Mouse (Mus musculus): ENCODE data around the gene Cdc42se2. TPM values are rescaled to one million over a fixed set of nuclear protein-coding genes. Genes with fewer than 3 reads are reported as not detected.
A peak's percentile ranks its signal among the peaks of the same experiment; 100 is the strongest.

Cdc42se2 gene
- polyA plus RNA-seq, 1 experiment from 2014 or later, result 56.3 TPM

DNA sequence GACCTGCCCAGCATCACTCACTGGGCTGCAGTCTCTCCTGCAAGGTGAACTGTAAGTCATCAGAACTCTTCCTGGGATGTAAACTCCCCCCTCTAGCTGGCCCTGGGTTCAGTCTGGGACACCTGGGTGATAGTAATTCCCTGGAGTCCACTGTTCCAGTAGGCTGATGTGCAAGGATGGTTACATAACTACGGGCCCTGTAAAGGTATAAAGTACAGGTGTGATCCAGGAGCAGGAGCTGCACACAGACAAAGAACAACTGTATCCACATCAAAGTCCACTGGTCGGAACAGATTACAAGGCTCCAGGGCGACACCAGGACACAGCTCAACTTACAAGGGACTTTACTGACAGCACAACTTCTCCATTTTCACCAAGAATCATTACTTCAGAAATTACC is 23.6 kb upstream of the Cdc42se2 start:
- no peak overlapping the region for H3K9ac ChIP-seq (replicated peaks; ENCODE audit: low read depth)
- WGBS, result 68% methylated on average over 3 of the region's 3 CpGs

DNA sequence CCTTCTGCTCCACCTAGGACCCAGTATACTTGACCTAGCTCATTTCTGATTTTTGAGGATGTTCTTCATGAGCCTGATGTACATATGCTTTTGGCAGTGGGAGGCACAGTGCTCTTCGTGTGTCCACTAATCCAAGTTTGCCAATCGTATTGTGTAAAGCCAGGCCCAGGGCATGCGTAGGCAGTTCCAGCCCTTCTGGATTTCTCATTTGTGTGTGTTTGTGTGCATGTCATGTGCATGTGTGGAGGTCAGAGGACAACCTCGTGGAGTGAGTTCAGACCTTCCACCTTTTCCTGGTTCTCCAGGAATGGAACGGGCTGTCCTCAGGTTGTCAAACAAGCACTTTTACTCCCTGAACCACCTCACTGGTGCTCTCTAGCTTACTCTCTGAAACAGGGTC is 22.1 kb upstream of the Cdc42se2 start:
- Histone ChIP-seq H3K4me3 (ENCODE audit: low read depth, low read length) (no peak overlapping the region), H3K27ac (ENCODE audit: low read length) (no peak overlapping the region), H3K9me3 (ENCODE audit: low read length) (no peaks in the 10 kb centered on the region), H3K9ac (replicated peaks; ENCODE audit: low read depth) (no peak overlapping the region), H3K27me3 (replicated peaks; ENCODE audit: insufficient read depth, low read length) (no peaks in the 10 kb centered on the region), H3K4me2 (replicated peaks; ENCODE audit: low read depth, low read length) (no peak overlapping the region), H3K4me1 (ENCODE audit: insufficient read depth, low read depth, low read length) (no peaks in the 10 kb centered on the region), H3K36me3 (ENCODE audit: insufficient read depth, low read length) (no peaks in the 10 kb centered on the region)
- DNase-seq (ENCODE audit: low spot score) (no peak), ATAC-seq (no peak)
- TF ChIP-seq CTCF (IDR thresholded peaks at IDR 0.05) (no peak), EP300 (IDR thresholded peaks at IDR 0.05) (no peak)
- 66% methylated on average over 5 of the region's 5 CpGs for WGBS

More for the DNA sequence above, 23.6 kb upstream of the Cdc42se2 start:
- ATAC-seq, result no peak
- Histone ChIP-seq H3K27me3 (replicated peaks; ENCODE audit: insufficient read depth, low read length) (no peaks in the 10 kb centered on the region), H3K36me3 (ENCODE audit: insufficient read depth, low read length) (no peaks in the 10 kb centered on the region), H3K27ac (ENCODE audit: low read length) (no peak overlapping the region), H3K9me3 (ENCODE audit: low read length) (no peaks in the 10 kb centered on the region), H3K4me3 (ENCODE audit: low read depth, low read length) (no peak overlapping the region), H3K4me2 (replicated peaks; ENCODE audit: low read depth, low read length) (no peak overlapping the region), H3K4me1 (ENCODE audit: insufficient read depth, low read depth, low read length) (no peaks in the 10 kb centered on the region)
- DNase-seq (ENCODE audit: low spot score), result no peak
- TF ChIP-seq EP300 (IDR thresholded peaks at IDR 0.05) (no peak), CTCF (IDR thresholded peaks at IDR 0.05) (no peak)

GRCm38 (mm10) chr11:54808177-54808576 is 20.7 kb upstream of the Cdc42se2 start:
- Histone ChIP-seq H3K27me3 (replicated peaks; ENCODE audit: insufficient read depth, low read length) (no peaks in the 10 kb centered on the region), H3K27ac (ENCODE audit: low read length) (no peak overlapping the region), H3K4me1 (ENCODE audit: insufficient read depth, low read depth, low read length) (no peaks in the 10 kb centered on the region), H3K9me3 (ENCODE audit: low read length) (no peaks in the 10 kb centered on the region), H3K4me2 (replicated peaks; ENCODE audit: low read depth, low read length) (no peak overlapping the region), H3K4me3 (ENCODE audit: low read depth, low read length) (no peak overlapping the region), H3K9ac (replicated peaks; ENCODE audit: low read depth) (no peak overlapping the region), H3K36me3 (ENCODE audit: insufficient read depth, low read length) (no peaks in the 10 kb centered on the region)
- 74% methylated on average over 4 of the region's 4 CpGs for WGBS
- TF ChIP-seq EP300 (IDR thresholded peaks at IDR 0.05), result no peak
- TF ChIP-seq CTCF (IDR thresholded peaks at IDR 0.05), result no peak
- DNase-seq (ENCODE audit: low spot score) (no peak), ATAC-seq (no peak)

DNA sequence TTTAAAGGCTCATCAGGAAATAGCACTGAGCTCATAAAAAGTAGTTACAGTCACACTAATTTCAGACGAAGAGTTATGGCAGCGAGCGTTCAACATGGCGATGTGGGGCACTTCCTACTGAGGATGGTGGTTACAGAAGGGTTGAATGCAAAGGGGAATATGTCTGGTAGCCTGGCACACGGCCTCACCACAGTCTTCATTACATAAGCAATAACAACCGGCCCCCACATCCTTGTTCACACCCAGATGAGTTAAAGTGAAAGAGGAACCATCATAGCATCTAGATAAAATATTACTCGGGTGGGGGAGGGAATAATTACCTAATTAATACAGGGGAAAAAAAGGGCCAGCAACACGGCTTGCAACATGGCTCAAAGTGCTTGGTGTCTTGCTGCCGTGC is 20.2 kb upstream of the Cdc42se2 start:
- H3K4me3 ChIP-seq (ENCODE audit: low read depth, low read length), result no peak overlapping the region
- H3K27me3 ChIP-seq (replicated peaks; ENCODE audit: insufficient read depth, low read length), result no peaks in the 10 kb centered on the region
- H3K4me2 ChIP-seq (replicated peaks; ENCODE audit: low read depth, low read length), result no peak overlapping the region
- DNase-seq (ENCODE audit: low spot score) (peak; percentile 31), ATAC-seq (0 out of 2 replicates have a peak, but pooled peaks have one; percentile 17)
- no peak overlapping the region for H3K27ac ChIP-seq (ENCODE audit: low read length)
- no peaks in the 10 kb centered on the region for H3K36me3 ChIP-seq (ENCODE audit: insufficient read depth, low read length)
- H3K9ac ChIP-seq (replicated peaks; ENCODE audit: low read depth), result no peak overlapping the region
- no peak for TF ChIP-seq EP300 (IDR thresholded peaks at IDR 0.05)
- no peak for TF ChIP-seq CTCF (IDR thresholded peaks at IDR 0.05)
- no peaks in the 10 kb centered on the region for H3K9me3 ChIP-seq (ENCODE audit: low read length)
- no peaks in the 10 kb centered on the region for H3K4me1 ChIP-seq (ENCODE audit: insufficient read depth, low read depth, low read length)
- 73% methylated on average over 9 of the region's 9 CpGs for WGBS

DNA sequence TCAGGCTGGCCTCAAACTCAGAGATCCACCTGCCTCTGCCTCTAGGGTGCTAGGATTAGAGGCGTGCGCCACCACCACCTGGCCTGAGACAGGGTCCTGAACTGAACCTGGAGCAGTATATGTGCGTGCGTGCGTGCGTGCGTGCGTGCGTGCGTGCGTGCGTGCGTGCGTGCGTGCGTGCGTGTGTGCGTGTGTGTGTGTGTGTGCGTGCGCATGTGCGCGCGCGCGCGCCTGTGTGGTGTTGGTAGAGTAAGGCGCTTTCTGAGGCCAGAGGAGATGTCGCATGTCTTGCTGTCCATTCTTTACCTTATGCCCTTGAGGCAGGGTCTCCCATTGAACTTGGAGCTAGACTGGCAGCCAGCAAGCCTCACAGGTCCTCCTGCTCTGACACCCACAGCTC is 19.4 kb upstream of the Cdc42se2 start:
- no peaks in the 10 kb centered on the region for H3K9me3 ChIP-seq (ENCODE audit: low read length)
- WGBS, result 82% methylated on average over 24 of the region's 28 CpGs
- no peaks in the 10 kb centered on the region for H3K27me3 ChIP-seq (replicated peaks; ENCODE audit: insufficient read depth, low read length)
- H3K4me2 ChIP-seq (replicated peaks; ENCODE audit: low read depth, low read length), result no peak overlapping the region
- no peak overlapping the region for H3K9ac ChIP-seq (replicated peaks; ENCODE audit: low read depth)
- no peak for ATAC-seq
- no peak for TF ChIP-seq EP300 (IDR thresholded peaks at IDR 0.05)
- TF ChIP-seq CTCF (IDR thresholded peaks at IDR 0.05), result no peak
- no peaks in the 10 kb centered on the region for H3K36me3 ChIP-seq (ENCODE audit: insufficient read depth, low read length)
- no peak overlapping the region for H3K4me3 ChIP-seq (ENCODE audit: low read depth, low read length)
- H3K4me1 ChIP-seq (ENCODE audit: insufficient read depth, low read depth, low read length), result no peaks in the 10 kb centered on the region
- H3K27ac ChIP-seq (ENCODE audit: low read length), result no peak overlapping the region
- DNase-seq (ENCODE audit: low spot score), result no peak

GRCm38 (mm10) chr11:54805196-54805595 is 17.7 kb upstream of the Cdc42se2 start:
- no peak overlapping the region for H3K4me3 ChIP-seq (ENCODE audit: low read depth, low read length)
- ATAC-seq, result no peak
- H3K9ac ChIP-seq (replicated peaks; ENCODE audit: low read depth), result no peak overlapping the region
- no peaks in the 10 kb centered on the region for H3K9me3 ChIP-seq (ENCODE audit: low read length)
- whole genome bisulfite sequencing, result 72% methylated on average over 4 of the region's 4 CpGs
- no peaks in the 10 kb centered on the region for H3K4me1 ChIP-seq (ENCODE audit: insufficient read depth, low read depth, low read length)
- no peak overlapping the region for H3K27ac ChIP-seq (ENCODE audit: low read length)
- DNase-seq (ENCODE audit: low spot score), result no peak
- H3K36me3 ChIP-seq (ENCODE audit: insufficient read depth, low read length), result no peaks in the 10 kb centered on the region
- no peak for TF ChIP-seq EP300 (IDR thresholded peaks at IDR 0.05)
- TF ChIP-seq CTCF (IDR thresholded peaks at IDR 0.05), result no peak
- H3K4me2 ChIP-seq (replicated peaks; ENCODE audit: low read depth, low read length), result no peak overlapping the region
- no peaks in the 10 kb centered on the region for H3K27me3 ChIP-seq (replicated peaks; ENCODE audit: insufficient read depth, low read length)

DNA sequence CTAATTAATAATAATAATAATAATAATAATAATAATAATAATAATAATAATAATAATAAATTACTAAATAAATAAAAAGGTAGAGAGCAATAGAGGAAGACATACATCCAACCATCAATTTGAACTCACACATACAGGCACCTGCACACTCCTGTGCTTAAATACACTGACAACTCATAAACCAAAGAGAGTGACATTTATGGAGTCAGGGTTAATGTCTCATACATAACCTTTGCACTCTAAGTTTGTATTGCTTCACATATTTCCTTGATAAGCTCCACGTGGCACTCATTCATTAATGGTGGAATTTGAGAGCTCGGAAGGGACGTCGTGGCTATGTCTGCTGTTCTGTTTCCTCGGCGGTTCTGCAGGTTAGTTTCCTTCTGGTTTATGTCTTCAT is 15.1 kb upstream of the Cdc42se2 start:
- Histone ChIP-seq H3K9me3 (ENCODE audit: low read length) (no peaks in the 10 kb centered on the region), H3K36me3 (ENCODE audit: insufficient read depth, low read length) (no peaks in the 10 kb centered on the region), H3K27me3 (replicated peaks; ENCODE audit: insufficient read depth, low read length) (no peaks in the 10 kb centered on the region), H3K4me3 (ENCODE audit: low read depth, low read length) (no peak overlapping the region), H3K4me2 (replicated peaks; ENCODE audit: low read depth, low read length) (no peak overlapping the region), H3K9ac (replicated peaks; ENCODE audit: low read depth) (no peak overlapping the region), H3K4me1 (ENCODE audit: insufficient read depth, low read depth, low read length) (no peaks in the 10 kb centered on the region), H3K27ac (ENCODE audit: low read length) (no peak overlapping the region)
- ATAC-seq (no peak), DNase-seq (ENCODE audit: low spot score) (no peak)
- no peak for TF ChIP-seq EP300 (IDR thresholded peaks at IDR 0.05)
- no peak for TF ChIP-seq CTCF (IDR thresholded peaks at IDR 0.05)
- WGBS, result 42% methylated on average over 6 of the region's 6 CpGs
